Mouse (Mus musculus): Measurements from ENCODE around the gene Hivep3. TPM values are rescaled to one million over a fixed set of nuclear protein-coding genes. Genes with fewer than 3 reads are reported as not detected.
A peak's percentile ranks its signal among the peaks of the same experiment; 100 is the strongest.

Hivep3 gene
- total and polyA plus RNA-seq, 3 experiments, result 14.4 to 32.3 (median 21.2) TPM

DNA sequence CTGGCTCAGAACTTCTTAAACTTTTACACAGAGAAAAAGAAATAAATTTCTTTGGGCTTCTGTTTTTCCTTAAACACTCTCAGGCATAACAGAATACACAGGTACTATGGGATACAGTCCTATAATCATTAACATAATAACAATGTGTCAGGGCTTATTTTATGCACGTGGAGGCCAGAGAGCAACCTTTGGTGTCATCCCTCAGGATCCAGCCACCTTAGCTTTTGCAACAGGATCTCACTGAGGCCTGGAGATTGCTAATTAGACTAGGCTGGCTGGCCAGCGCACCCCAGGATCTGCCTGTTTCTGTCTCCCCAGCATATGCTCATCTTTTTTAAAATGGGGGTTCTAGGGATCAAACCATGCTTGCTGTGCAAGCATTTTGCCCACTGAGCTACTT, 234.1 kb downstream of the Hivep3 start:
- Histone ChIP-seq H3K27me3 (replicated peaks) (no peaks in the 10 kb centered on the region), H3K4me3 (replicated peaks in 1 of 3; ENCODE audit: low read depth in 2 of 3, low read length in 2 of 3, poor library complexity in 1 of 3) (no peak overlapping the region), H3K79me2 (replicated peaks; ENCODE audit: control insufficient read depth, extremely low read depth, insufficient read depth, poor library complexity, severe bottlenecking) (no peaks in the 10 kb centered on the region), H3K9ac (ENCODE audit: insufficient read depth, low read depth) (no peak overlapping the region), H3K36me3 (replicated peaks in 1 of 2; ENCODE audit: control insufficient read depth in 1 of 2, insufficient read depth in 1 of 2, low read length in 1 of 2) (no peaks in the 10 kb centered on the region), H3K4me1 (ENCODE audit: control insufficient read depth in 1 of 2, insufficient read depth in 2 of 2) (peaks cover 60 to 95% of the 10 kb centered on the region in 2 experiments), H3K27ac (ENCODE audit: insufficient read depth, low read depth) (no peak overlapping the region), H3K4me2 (ENCODE audit: insufficient read depth, low read depth, poor library complexity, severe bottlenecking) (no peak overlapping the region), H3K9me3 (replicated peaks; ENCODE audit: low read length) (no peaks in the 10 kb centered on the region)
- dilution Hi-C loops (cut with MboI; ENCODE audit: extremely low pct_ligation_motif_present, extremely low pct_unique_long_range_greater_than_20kb, low sequenced_read_pairs) (no loop called here), in situ Hi-C loops (cut with MboI; ENCODE audit: low pct_ligation_motif_present, low pct_unique_long_range_greater_than_20kb, low sequenced_read_pairs) (loop anchor here (5.0 kb wide), 1 partner anchor 85 kb away; no protein-coding TSS in a partner anchor)
- TF ChIP-seq ZMIZ1 (IDR thresholded peaks at IDR 0.05; ENCODE audit: low read depth, low read length), result no peak
- no peak for TF ChIP-seq MXI1 (IDR thresholded peaks at IDR 0.05; ENCODE audit: low read depth, low read length)
- TF ChIP-seq POLR2AphosphoS2 (IDR thresholded peaks at IDR 0.05; ENCODE audit: low read depth, low read length), result no peak
- TF ChIP-seq TBP (conservative IDR thresholded peaks at IDR 0.05; ENCODE audit: low read depth, low read length), result no peak
- TF ChIP-seq CTCF (conservative IDR thresholded peaks at IDR 0.05 in 1 of 2, IDR thresholded peaks at IDR 0.05 in 1 of 2; ENCODE audit: low read depth in 2 of 2, low read length in 2 of 2), result no peak
- no peak for TF ChIP-seq POLR2A (IDR thresholded peaks at IDR 0.05; ENCODE audit: low read depth, low read length)
- no peak for TF ChIP-seq RCOR1 (conservative IDR thresholded peaks at IDR 0.05; ENCODE audit: low read depth, low read length)
- no peak for DNase-seq (ENCODE audit: extremely low read depth)

DNA sequence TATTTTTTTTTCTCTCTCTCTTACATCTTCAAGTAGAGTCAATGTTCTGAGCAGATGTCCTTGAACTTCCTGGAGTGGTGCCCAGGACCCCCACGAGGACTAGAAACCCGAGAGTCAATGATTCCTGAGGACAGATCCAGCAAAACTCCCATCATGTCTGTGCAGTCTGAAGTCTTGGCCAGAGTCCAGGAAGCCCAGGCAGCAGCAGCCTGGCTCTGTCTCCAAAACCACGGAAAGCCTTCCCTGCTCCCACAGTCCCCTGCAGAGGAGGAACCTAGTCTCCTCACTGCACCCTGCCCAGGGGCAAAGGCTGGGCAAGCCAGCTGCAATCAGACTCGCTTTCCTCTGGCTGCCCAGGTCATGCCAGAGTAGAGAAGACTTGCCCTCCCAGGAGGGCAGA, 234.5 kb downstream of the Hivep3 start:
- no peaks in the 10 kb centered on the region for H3K27me3 ChIP-seq (replicated peaks)
- DNase-seq (ENCODE audit: extremely low read depth), result no peak
- H3K36me3 ChIP-seq (replicated peaks in 1 of 2; ENCODE audit: control insufficient read depth in 1 of 2, insufficient read depth in 1 of 2, low read length in 1 of 2), result no peaks in the 10 kb centered on the region
- no peak overlapping the region for H3K4me2 ChIP-seq (ENCODE audit: insufficient read depth, low read depth, poor library complexity, severe bottlenecking)
- no peak for TF ChIP-seq CHD1 (IDR thresholded peaks at IDR 0.05; ENCODE audit: low read depth, low read length)
- no peak for TF ChIP-seq MAFK (IDR thresholded peaks at IDR 0.05; ENCODE audit: insufficient replicate concordance, low read length)
- no peak for TF ChIP-seq NRF1 (IDR thresholded peaks at IDR 0.05; ENCODE audit: low read depth, low read length)
- no peak for TF ChIP-seq MYC (IDR thresholded peaks at IDR 0.05; ENCODE audit: low read depth, low read length)
- H3K4me3 ChIP-seq (replicated peaks in 1 of 3; ENCODE audit: low read depth in 2 of 3, low read length in 2 of 3, poor library complexity in 1 of 3), result no peak overlapping the region
- H3K79me2 ChIP-seq (replicated peaks; ENCODE audit: control insufficient read depth, extremely low read depth, insufficient read depth, poor library complexity, severe bottlenecking), result no peaks in the 10 kb centered on the region
- dilution Hi-C loops (cut with MboI; ENCODE audit: extremely low pct_ligation_motif_present, extremely low pct_unique_long_range_greater_than_20kb, low sequenced_read_pairs) (no loop called here), in situ Hi-C loops (cut with MboI; ENCODE audit: low pct_ligation_motif_present, low pct_unique_long_range_greater_than_20kb, low sequenced_read_pairs) (loop anchor here (5.0 kb wide), 1 partner anchor 84 kb away; no protein-coding TSS in a partner anchor)
- no peaks in the 10 kb centered on the region for H3K9me3 ChIP-seq (replicated peaks; ENCODE audit: low read length)
- H3K4me1 ChIP-seq (ENCODE audit: control insufficient read depth in 1 of 2, insufficient read depth in 2 of 2), result peaks cover 59 to 95% of the 10 kb centered on the region in 2 experiments
- H3K27ac ChIP-seq (ENCODE audit: insufficient read depth, low read depth), result no peak overlapping the region; the same call in 1 of the 2 replicates
- H3K9ac ChIP-seq (ENCODE audit: insufficient read depth, low read depth), result no peak overlapping the region

DNA sequence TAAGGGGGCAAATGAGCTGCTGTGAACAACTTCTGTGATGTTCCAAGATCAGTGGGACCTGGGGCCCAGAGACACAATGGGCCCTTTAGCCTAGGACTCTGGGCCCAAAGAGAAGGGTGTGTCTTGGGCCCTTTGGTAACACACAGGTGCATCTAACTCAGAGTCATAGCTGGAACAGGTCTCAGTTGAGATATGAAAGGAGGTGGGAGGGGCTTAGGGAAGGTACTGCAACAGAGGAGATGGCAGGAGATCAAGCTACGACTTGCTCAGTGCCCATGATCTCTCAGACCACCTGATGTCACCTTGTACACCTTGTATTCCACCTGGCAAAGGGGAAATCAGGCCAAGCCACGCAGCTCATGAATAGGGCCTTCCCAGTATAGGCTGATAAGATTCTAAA, 235.3 kb downstream of the Hivep3 start:
- H3K79me2 ChIP-seq (replicated peaks; ENCODE audit: control insufficient read depth, extremely low read depth, insufficient read depth, poor library complexity, severe bottlenecking), result no peaks in the 10 kb centered on the region
- in situ Hi-C loops (cut with MboI; ENCODE audit: low pct_ligation_motif_present, low pct_unique_long_range_greater_than_20kb, low sequenced_read_pairs), result loop anchor here (5.0 kb wide), 1 partner anchor 83 kb away; no protein-coding TSS in a partner anchor
- DNase-seq (ENCODE audit: extremely low read depth), result no peak
- no peaks in the 10 kb centered on the region for H3K27me3 ChIP-seq (replicated peaks)
- 0 out of 2 replicates have a peak overlapping the region, but pooled peaks have one; percentile 1 for H3K27ac ChIP-seq (ENCODE audit: insufficient read depth, low read depth)
- H3K4me2 ChIP-seq (ENCODE audit: insufficient read depth, low read depth, poor library complexity, severe bottlenecking), result no peak overlapping the region
- peaks cover 57 to 95% of the 10 kb centered on the region in 2 experiments for H3K4me1 ChIP-seq (ENCODE audit: control insufficient read depth in 1 of 2, insufficient read depth in 2 of 2)
- TF ChIP-seq MYC (IDR thresholded peaks at IDR 0.05; ENCODE audit: low read depth, low read length) (peak; percentile 52; the same call in 1 of the 2 replicates), ETS1 (conservative IDR thresholded peaks at IDR 0.05; ENCODE audit: low read depth, low read length) (0 out of 2 replicates have a peak, but pooled peaks have one; percentile 20), EP300 (IDR thresholded peaks at IDR 0.05; ENCODE audit: low read length) (peak; percentile 74), CHD1 (IDR thresholded peaks at IDR 0.05; ENCODE audit: low read depth, low read length) (peak; percentile 71; the same call in 1 of the 2 replicates), JUND (conservative IDR thresholded peaks at IDR 0.05; ENCODE audit: low read depth, low read length) (peak; percentile 79), HCFC1 (IDR thresholded peaks at IDR 0.05; ENCODE audit: low read depth, low read length) (no peak), GABPA (IDR thresholded peaks at IDR 0.05; ENCODE audit: insufficient replicate concordance, low read depth, low read length) (no peak), TCF12 (IDR thresholded peaks at IDR 0.05; ENCODE audit: low read depth, low read length) (peak; percentile 78), MAX (IDR thresholded peaks at IDR 0.05; ENCODE audit: low read length) (0 out of 2 replicates have a peak, but pooled peaks have one; percentile 25), JUN (IDR thresholded peaks at IDR 0.05; ENCODE audit: insufficient read depth, low read depth, low read length) (peak; percentile 51), POLR2A (IDR thresholded peaks at IDR 0.05; ENCODE audit: low read depth, low read length) (no peak), RCOR1 (conservative IDR thresholded peaks at IDR 0.05; ENCODE audit: low read depth, low read length) (0 out of 2 replicates have a peak, but pooled peaks have one; percentile 57), SMC3 (IDR thresholded peaks at IDR 0.05; ENCODE audit: low read depth, low read length) (peak; percentile 13), PAX5 (IDR thresholded peaks at IDR 0.05; ENCODE audit: low read length) (no peak), MEF2A (IDR thresholded peaks at IDR 0.05; ENCODE audit: borderline replicate concordance, low read depth, low read length) (0 out of 2 replicates have a peak, but pooled peaks have one; percentile 55), IRF4 (IDR thresholded peaks at IDR 0.05; ENCODE audit: low read depth, low read length) (peak; percentile 79), BHLHE40 (IDR thresholded peaks at IDR 0.05; ENCODE audit: low read depth, low read length) (peak; percentile 39; the same call in 1 of the 2 replicates)
- no peak overlapping the region for H3K4me3 ChIP-seq (replicated peaks in 1 of 3; ENCODE audit: low read depth in 2 of 3, low read length in 2 of 3, poor library complexity in 1 of 3)
- no peaks in the 10 kb centered on the region for H3K36me3 ChIP-seq (replicated peaks in 1 of 2; ENCODE audit: control insufficient read depth in 1 of 2, insufficient read depth in 1 of 2, low read length in 1 of 2)
- H3K9ac ChIP-seq (ENCODE audit: insufficient read depth, low read depth), result no peak overlapping the region
- H3K9me3 ChIP-seq (replicated peaks; ENCODE audit: low read length), result no peaks in the 10 kb centered on the region
- dilution Hi-C loops (cut with MboI; ENCODE audit: extremely low pct_ligation_motif_present, extremely low pct_unique_long_range_greater_than_20kb, low sequenced_read_pairs), result no loop called here
